Mouse (Mus musculus) bone marrow macrophage, adult 2 months (primary cell): ENCODE results near the gene Esrrg.

Source experiments
- CTCF ChIP-seq: IDR thresholded peaks from 2 replicates; pipeline ENCODE4 v1.5.1; 2012; ENCODE audit warnings: low read depth, mild to moderate bottlenecking, low read length, moderate library complexity
- POLR2A ChIP-seq: IDR thresholded peaks from 2 replicates; pipeline ENCODE4 v1.6.1; 2012; ENCODE audit warnings: mild to moderate bottlenecking, low read depth, low read length, borderline replicate concordance

DNA sequence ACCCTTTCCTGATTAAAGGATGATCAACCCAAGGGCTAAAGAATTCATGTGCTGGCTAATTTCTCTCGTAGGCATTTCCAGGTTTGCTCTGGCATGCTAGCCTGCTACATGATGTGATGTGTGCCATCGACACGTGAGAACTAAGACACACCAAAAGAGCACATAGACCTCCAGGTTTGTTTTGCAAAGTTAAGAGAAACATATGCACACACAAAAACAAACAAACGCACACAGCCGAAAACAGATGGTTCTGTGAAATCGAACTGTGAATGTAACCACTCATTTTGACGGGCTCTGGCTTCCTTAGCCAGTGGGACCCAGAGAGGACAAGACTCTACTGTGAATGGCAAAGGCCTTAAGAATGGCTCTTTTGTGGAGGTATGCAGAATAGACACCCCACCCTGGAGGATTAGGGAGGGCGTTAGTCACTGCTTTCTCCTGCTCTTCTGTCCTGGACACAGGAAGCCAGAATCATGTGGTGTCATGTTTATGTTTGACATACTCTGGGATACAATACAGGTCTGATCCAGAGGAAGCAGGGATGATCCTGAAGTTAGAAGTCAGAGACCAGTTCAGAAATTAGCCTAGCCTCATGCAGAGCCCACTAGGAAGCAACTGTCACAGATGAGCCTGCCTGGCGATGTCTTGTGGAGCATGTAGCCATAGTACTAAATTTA, 217.0 kb downstream of the Esrrg start:
- no peak for TF ChIP-seq CTCF
- no peak for TF ChIP-seq POLR2A
